Mouse (Mus musculus): ENCODE measurements around the gene Calr3. TPM values are rescaled to one million over a fixed set of nuclear protein-coding genes. Genes with fewer than 3 reads are reported as not detected.
A peak's percentile ranks its signal among the peaks of the same experiment; 100 is the strongest.

Calr3 gene
- total and polyA plus RNA-seq, 3 experiments: 2.7 to 4.0 TPM; not detected in 1

DNA sequence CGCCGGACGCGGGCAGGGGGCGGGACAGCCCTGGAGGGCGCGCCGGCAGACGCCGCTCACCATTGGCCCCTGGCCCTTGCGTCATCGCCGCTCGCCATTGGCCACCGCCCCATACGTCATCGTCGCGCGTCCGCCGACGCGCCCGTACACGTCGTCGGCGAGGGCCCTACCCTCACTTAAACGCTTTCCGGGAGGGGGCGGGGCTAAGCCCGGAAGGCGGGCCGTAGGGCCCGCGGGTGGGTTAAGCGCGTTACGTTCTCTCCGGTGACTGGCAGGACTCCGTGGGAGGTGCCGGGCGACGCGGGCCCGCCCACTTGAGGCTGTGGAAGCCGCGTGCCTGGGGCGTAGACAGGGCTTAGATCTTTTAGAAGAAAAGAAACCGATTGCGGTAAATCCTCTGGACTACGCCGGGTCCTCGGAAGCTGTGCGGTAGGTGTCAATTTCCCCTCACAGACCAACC lies 49.0 kb upstream of the Calr3 start (continued):
- TF ChIP-seq MEF2A (IDR thresholded peaks at IDR 0.05; ENCODE audit: extremely low read depth, insufficient replicate concordance, low read depth, low read length, poor library complexity, severe bottlenecking) (no peak), MAX (IDR thresholded peaks at IDR 0.05; ENCODE audit: low read length) (peak; percentile 77), POLR2AphosphoS5 (IDR thresholded peaks at IDR 0.05; ENCODE audit: borderline replicate concordance, low read depth, low read length) (no peak), MAFK (IDR thresholded peaks at IDR 0.05; ENCODE audit: borderline replicate concordance, low read depth, low read length) (no peak), MXI1 (IDR thresholded peaks at IDR 0.05; ENCODE audit: low read depth, low read length) (peak; percentile 90)

DNA sequence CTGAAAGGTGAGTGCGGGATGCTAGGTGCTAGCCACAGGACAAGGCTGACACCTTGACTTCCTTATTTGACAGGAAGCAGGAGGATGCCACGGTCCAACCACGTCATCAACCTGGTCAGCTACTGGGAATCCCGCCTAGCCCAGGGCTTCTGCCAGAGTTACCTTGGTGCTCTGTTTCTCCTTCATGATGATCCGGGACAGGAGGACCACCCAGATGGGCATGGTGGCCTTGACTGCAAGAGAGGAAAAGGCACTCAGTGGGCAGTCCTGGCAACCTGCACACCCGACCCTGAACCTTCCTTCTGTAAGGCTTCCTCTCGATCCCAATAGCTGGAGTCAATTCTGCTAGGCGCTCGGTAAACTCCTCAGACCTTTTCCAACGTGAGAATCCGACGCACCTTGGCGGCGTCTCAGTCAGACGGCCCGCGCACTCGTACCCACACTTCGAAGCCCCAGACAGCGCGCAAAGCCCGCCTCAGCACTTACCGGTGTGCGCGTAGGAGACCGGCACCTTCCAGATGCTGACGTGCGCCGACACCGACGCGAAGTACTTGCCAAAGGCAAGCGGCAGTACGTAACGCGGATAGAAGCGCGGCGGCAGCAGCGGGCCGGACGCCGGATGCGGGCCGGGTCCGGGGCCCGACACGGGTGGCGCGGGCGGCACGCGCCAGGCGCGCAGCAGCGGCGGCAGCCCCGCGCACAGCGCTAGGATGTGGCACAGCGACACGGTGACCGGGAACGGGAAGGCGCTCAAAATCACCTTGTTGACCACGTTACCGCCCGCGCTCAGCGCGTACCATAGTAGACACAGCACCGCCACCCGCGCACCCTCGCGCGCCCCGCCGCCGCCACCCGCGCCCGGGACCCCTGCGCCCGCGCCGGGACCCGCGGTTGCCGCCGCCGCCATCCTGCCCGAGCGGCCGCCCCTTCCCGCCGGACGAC lies 48.3 kb upstream of the Calr3 start, which contains the start of gene Slc35e1:
Gene Slc35e1 (minus strand): TSS at position 935 of the 942 bp plus-strand sequence.
- peaks cover 1 to 9% of the 10 kb centered on the region in 2 experiments; a peak in 3 of 4 replicates for H3K36me3 ChIP-seq (ENCODE audit: control insufficient read depth in 1 of 2, insufficient read depth in 2 of 2, low read length in 2 of 2)
- no peaks in the 10 kb centered on the region for H3K27me3 ChIP-seq (ENCODE audit: control insufficient read depth in 1 of 2, insufficient read depth in 2 of 2, low read length in 2 of 2)
- TF ChIP-seq UBTF (IDR thresholded peaks at IDR 0.05; ENCODE audit: borderline replicate concordance, insufficient read depth, low read depth, low read length): no peak
- TF ChIP-seq RAD21 (IDR thresholded peaks at IDR 0.05; ENCODE audit: low read depth, low read length): no peak
- 0 out of 2 replicates have a peak, but pooled peaks have one; percentile 6 for TF ChIP-seq MAX (IDR thresholded peaks at IDR 0.05; ENCODE audit: low read length)
- no peak for TF ChIP-seq EP300 (IDR thresholded peaks at IDR 0.05; ENCODE audit: low read depth in 1 of 2, low read length in 2 of 2)
- no peak for TF ChIP-seq TCF12 (IDR thresholded peaks at IDR 0.05; ENCODE audit: low read depth, low read length)
- TF ChIP-seq RCOR1 (IDR thresholded peaks at IDR 0.05; ENCODE audit: low read depth, low read length): no peak
- no peak for TF ChIP-seq MAFK (IDR thresholded peaks at IDR 0.05; ENCODE audit: borderline replicate concordance, low read depth, low read length)
- TF ChIP-seq USF1 (IDR thresholded peaks at IDR 0.05; ENCODE audit: low read depth, low read length): no peak
- peak; percentile 50; the same call in 1 of the 2 replicates for TF ChIP-seq ELF1 (IDR thresholded peaks at IDR 0.05; ENCODE audit: low read depth, low read length)
- TF ChIP-seq KAT2A (conservative IDR thresholded peaks at IDR 0.05; ENCODE audit: low read depth, low read length): no peak
- no peak for TF ChIP-seq NELFE (IDR thresholded peaks at IDR 0.05; ENCODE audit: low read depth, low read length)
- 0 out of 2 replicates have a peak, but pooled peaks have one; percentile 13 for TF ChIP-seq MEF2A (IDR thresholded peaks at IDR 0.05; ENCODE audit: extremely low read depth, insufficient replicate concordance, low read depth, low read length, poor library complexity, severe bottlenecking)
- TF ChIP-seq ZKSCAN1 (IDR thresholded peaks at IDR 0.05; ENCODE audit: low read depth, low read length): no peak
- TF ChIP-seq GATA1 (IDR thresholded peaks at IDR 0.05; ENCODE audit: low read depth, low read length): no peak
- TF ChIP-seq ZMIZ1 (IDR thresholded peaks at IDR 0.05; ENCODE audit: low read depth, low read length): no peak
- TF ChIP-seq POLR2A (IDR thresholded peaks at IDR 0.05; ENCODE audit: control insufficient read depth in 1 of 2, insufficient read depth in 1 of 2, low read depth in 1 of 2, low read length in 2 of 2, poor library complexity in 1 of 2): peak in 1 of 2 experiments; percentile 68; a peak in 2 of 4 replicates
- TF ChIP-seq MAZ (IDR thresholded peaks at IDR 0.05; ENCODE audit: low read depth, low read length): no peak
- TF ChIP-seq ETS1 (IDR thresholded peaks at IDR 0.05; ENCODE audit: low read depth, low read length): no peak
- no peak for TF ChIP-seq ZC3H11A (IDR thresholded peaks at IDR 0.05; ENCODE audit: low read depth, low read length)
- TF ChIP-seq NRF1 (IDR thresholded peaks at IDR 0.05; ENCODE audit: insufficient read depth, low read depth, low read length, poor library complexity, severe bottlenecking): peak; percentile 22; the same call in 1 of the 2 replicates
- no peak for TF ChIP-seq JUND (IDR thresholded peaks at IDR 0.05; ENCODE audit: low read depth, low read length)
- TF ChIP-seq E2F4 (IDR thresholded peaks at IDR 0.05; ENCODE audit: borderline replicate concordance, low read depth, low read length): no peak
- DNase-seq (ENCODE audit: low read depth, low spot score): peak; percentile 66
- peaks cover 0 to 12% of the 10 kb centered on the region in 2 experiments; a peak in 2 of 4 replicates for H3K4me1 ChIP-seq (ENCODE audit: control insufficient read depth in 1 of 2, insufficient read depth in 2 of 2, low read length in 2 of 2)
- peak within 1 kb of the TSS; percentile 72 for H3K27ac ChIP-seq (ENCODE audit: control insufficient read depth, low read depth, low read length)
- H3K9ac ChIP-seq (ENCODE audit: control insufficient read depth, low read depth, low read length, poor library complexity, severe bottlenecking): peak within 1 kb of the TSS; percentile 86
- peak within 1 kb of the TSS; percentile 83 to 88 for H3K4me3 ChIP-seq (ENCODE audit: control insufficient read depth in 1 of 2, insufficient read depth in 1 of 2, low read depth in 2 of 2, low read length in 2 of 2)
- no peaks in the 10 kb centered on the region for H3K9me3 ChIP-seq (replicated peaks; ENCODE audit: insufficient read depth, low read length)
- H3K79me2 ChIP-seq (ENCODE audit: control insufficient read depth, insufficient read depth, low read length, poor library complexity): peaks cover 20% of the 10 kb centered on the region
